Mouse (Mus musculus): ENCODE results near the gene Gpc3. TPM values are rescaled to one million over a fixed set of nuclear protein-coding genes. Genes with fewer than 3 reads are reported as not detected.

Gpc3 gene
- polyA plus RNA-seq, 1 experiment, result not detected

DNA sequence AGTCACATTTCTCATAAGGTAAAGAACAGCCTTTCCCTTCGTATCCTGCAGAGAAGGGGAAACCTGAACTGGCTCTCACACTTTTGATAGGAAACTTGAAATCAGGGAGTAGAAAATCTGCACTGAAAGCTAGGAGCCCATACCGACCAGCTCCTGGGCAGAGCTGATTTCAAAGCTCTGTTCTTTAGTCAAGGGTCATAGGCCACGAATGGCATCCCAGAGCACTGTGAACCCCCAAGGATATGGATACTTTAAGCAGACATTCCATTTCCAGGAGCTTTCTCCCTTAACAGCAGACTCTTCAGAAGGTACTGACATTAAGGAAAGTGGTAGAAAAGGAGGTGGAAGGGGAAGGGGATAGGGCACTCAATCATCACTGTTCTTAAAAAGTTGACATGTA lies 165.3 kb downstream of the Gpc3 start:
- no peaks in the 10 kb centered on the region for H3K27me3 ChIP-seq (ENCODE audit: control insufficient read depth, insufficient read depth, insufficient read length)
- H3K36me3 ChIP-seq (ENCODE audit: control insufficient read depth, insufficient read depth), result no peaks in the 10 kb centered on the region
- no peaks in the 10 kb centered on the region for H3K79me2 ChIP-seq (ENCODE audit: control insufficient read depth, insufficient read depth)
- no peak overlapping the region for H3K4me3 ChIP-seq (ENCODE audit: insufficient read depth, poor library complexity, severe bottlenecking)
- H3ac ChIP-seq (ENCODE audit: control insufficient read depth, insufficient read length, low read depth), result no peak overlapping the region
- TF ChIP-seq USF1 (IDR thresholded peaks at IDR 0.05; ENCODE audit: low read depth) (no peak), MYOG (IDR thresholded peaks at IDR 0.05; ENCODE audit: control insufficient read depth, extremely low read depth, insufficient read length) (no peak), MAX (IDR thresholded peaks at IDR 0.05) (no peak), CEBPB (IDR thresholded peaks at IDR 0.05; ENCODE audit: low read depth) (no peak)
- H3K79me3 ChIP-seq (ENCODE audit: low read depth), result no peaks in the 10 kb centered on the region

DNA sequence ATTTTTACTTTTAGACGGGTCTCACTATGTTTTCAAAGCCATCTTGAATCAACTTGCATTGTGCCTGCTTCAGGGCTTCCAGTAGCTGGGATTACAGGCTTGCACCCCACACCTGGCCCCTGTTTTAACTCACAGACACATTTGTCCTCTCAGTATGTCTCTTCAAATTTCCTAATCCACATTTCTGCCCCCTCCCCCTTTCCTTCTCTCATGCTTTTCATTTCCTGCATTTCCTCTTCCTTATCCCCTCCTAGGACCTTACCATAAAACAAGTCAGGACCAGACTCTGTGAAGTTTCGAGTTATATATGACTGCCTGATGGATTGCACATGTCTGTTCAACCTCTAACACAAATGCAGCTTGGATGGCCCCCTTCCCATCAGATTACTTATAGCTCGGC lies 167.2 kb downstream of the Gpc3 start:
- Histone ChIP-seq H3K36me3 (ENCODE audit: control insufficient read depth, insufficient read depth) (no peaks in the 10 kb centered on the region), H3K4me3 (ENCODE audit: insufficient read depth, poor library complexity, severe bottlenecking) (no peak overlapping the region), H3K79me3 (ENCODE audit: low read depth) (no peaks in the 10 kb centered on the region), H3K79me2 (ENCODE audit: control insufficient read depth, insufficient read depth) (no peaks in the 10 kb centered on the region), H3K27me3 (ENCODE audit: control insufficient read depth, insufficient read depth, insufficient read length) (no peaks in the 10 kb centered on the region), H3ac (ENCODE audit: control insufficient read depth, insufficient read length, low read depth) (no peak overlapping the region)
- TF ChIP-seq MYOG (IDR thresholded peaks at IDR 0.05; ENCODE audit: control insufficient read depth, extremely low read depth, insufficient read length) (no peak), CEBPB (IDR thresholded peaks at IDR 0.05; ENCODE audit: low read depth) (no peak), USF1 (IDR thresholded peaks at IDR 0.05; ENCODE audit: low read depth) (no peak), CTCF (IDR thresholded peaks at IDR 0.05; ENCODE audit: control insufficient read depth, insufficient read depth, insufficient read length) (no peak), MAX (IDR thresholded peaks at IDR 0.05) (no peak), MYOD1 (IDR thresholded peaks at IDR 0.05; ENCODE audit: control insufficient read depth, insufficient read length, low read depth) (no peak), FOSL1 (IDR thresholded peaks at IDR 0.05; ENCODE audit: insufficient read depth, low read length, poor library complexity, severe bottlenecking) (no peak)

DNA sequence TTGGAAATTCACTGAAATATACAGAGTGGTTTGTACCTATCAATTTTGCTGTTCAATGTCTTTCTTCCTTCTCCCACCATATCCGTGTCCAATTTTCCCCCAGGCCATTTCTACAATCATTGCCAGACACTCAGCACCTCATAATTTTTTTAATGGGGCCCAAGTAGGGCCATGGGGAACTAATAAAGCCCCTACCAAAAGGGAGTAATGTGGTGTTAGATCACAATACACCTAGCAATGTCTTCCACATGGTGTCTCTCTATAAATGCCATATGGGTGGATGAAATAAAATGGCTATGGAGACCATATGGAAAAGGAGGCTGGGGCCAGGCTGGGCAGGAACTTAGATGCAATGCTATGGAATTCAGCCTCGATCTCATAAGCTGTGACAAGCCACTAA lies 168.8 kb downstream of the Gpc3 start:
- Histone ChIP-seq H3K27me3 (ENCODE audit: control insufficient read depth, insufficient read depth, insufficient read length) (no peaks in the 10 kb centered on the region), H3K4me3 (ENCODE audit: insufficient read depth, poor library complexity, severe bottlenecking) (no peak overlapping the region), H3K79me2 (ENCODE audit: control insufficient read depth, insufficient read depth) (no peaks in the 10 kb centered on the region), H3K79me3 (ENCODE audit: low read depth) (no peaks in the 10 kb centered on the region), H3K36me3 (ENCODE audit: control insufficient read depth, insufficient read depth) (no peaks in the 10 kb centered on the region), H3ac (ENCODE audit: control insufficient read depth, insufficient read length, low read depth) (no peak overlapping the region)
- TF ChIP-seq USF1 (IDR thresholded peaks at IDR 0.05; ENCODE audit: low read depth) (no peak), CEBPB (IDR thresholded peaks at IDR 0.05; ENCODE audit: low read depth) (no peak), CTCF (IDR thresholded peaks at IDR 0.05; ENCODE audit: control insufficient read depth, insufficient read depth, insufficient read length) (no peak), FOSL1 (IDR thresholded peaks at IDR 0.05; ENCODE audit: insufficient read depth, low read length, poor library complexity, severe bottlenecking) (no peak), MAX (IDR thresholded peaks at IDR 0.05) (no peak), MYOG (IDR thresholded peaks at IDR 0.05; ENCODE audit: control insufficient read depth, extremely low read depth, insufficient read length) (no peak), MYOD1 (IDR thresholded peaks at IDR 0.05; ENCODE audit: control insufficient read depth, insufficient read length, low read depth) (no peak)

DNA sequence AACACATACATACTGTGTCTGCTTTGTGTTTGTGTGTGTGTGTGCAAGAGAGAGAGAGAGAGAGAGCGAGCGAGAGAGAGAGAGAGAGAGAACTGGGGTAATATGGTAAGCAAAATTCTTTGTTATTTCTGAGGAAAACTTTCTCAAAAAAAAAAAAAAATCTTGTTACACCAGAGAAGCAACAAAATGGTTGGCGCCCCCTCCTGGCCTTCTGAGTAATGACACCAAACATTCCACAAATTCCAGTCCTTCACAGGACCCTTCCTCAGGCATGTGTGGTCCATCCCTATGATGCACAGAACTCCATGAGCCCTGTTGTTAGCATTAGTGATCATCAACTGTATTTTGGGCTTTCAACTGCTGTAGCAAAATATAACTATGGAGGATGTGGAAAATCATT lies 172.0 kb downstream of the Gpc3 start:
- Histone ChIP-seq H3K4me3 (ENCODE audit: insufficient read depth, poor library complexity, severe bottlenecking) (no peak overlapping the region), H3ac (ENCODE audit: control insufficient read depth, insufficient read length, low read depth) (no peak overlapping the region), H3K79me2 (ENCODE audit: control insufficient read depth, insufficient read depth) (no peaks in the 10 kb centered on the region), H3K36me3 (ENCODE audit: control insufficient read depth, insufficient read depth) (no peaks in the 10 kb centered on the region), H3K79me3 (ENCODE audit: low read depth) (no peaks in the 10 kb centered on the region), H3K27me3 (ENCODE audit: control insufficient read depth, insufficient read depth, insufficient read length) (no peaks in the 10 kb centered on the region)
- TF ChIP-seq MYOG (IDR thresholded peaks at IDR 0.05; ENCODE audit: control insufficient read depth, extremely low read depth, insufficient read length) (no peak), CEBPB (IDR thresholded peaks at IDR 0.05; ENCODE audit: low read depth) (no peak), MAX (IDR thresholded peaks at IDR 0.05) (no peak), FOSL1 (IDR thresholded peaks at IDR 0.05; ENCODE audit: insufficient read depth, low read length, poor library complexity, severe bottlenecking) (no peak), MYOD1 (IDR thresholded peaks at IDR 0.05; ENCODE audit: control insufficient read depth, insufficient read length, low read depth) (no peak), USF1 (IDR thresholded peaks at IDR 0.05; ENCODE audit: low read depth) (no peak), CTCF (IDR thresholded peaks at IDR 0.05; ENCODE audit: control insufficient read depth, insufficient read depth, insufficient read length) (no peak)

DNA sequence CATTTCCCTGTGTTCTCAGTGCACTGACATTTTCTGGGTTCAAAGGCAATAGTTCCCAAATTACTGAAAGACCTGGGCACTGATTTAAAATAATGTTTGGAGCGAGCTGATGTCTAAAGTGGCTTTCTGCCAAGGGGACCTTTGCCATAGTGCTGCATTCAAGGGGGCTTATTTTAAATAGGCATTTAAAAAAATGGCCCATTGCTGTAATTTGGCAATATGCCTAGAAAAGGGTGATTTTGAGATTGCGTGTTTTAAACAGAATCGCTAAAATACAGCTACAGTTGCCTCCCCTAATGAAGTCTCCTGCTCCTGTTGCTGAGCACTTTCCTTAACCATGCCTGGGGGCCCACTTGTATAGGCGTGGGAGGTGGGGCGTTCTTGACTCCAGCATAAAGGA lies 174.3 kb downstream of the Gpc3 start:
- Histone ChIP-seq H3K27me3 (ENCODE audit: control insufficient read depth, insufficient read depth, insufficient read length) (no peaks in the 10 kb centered on the region), H3K4me3 (ENCODE audit: insufficient read depth, poor library complexity, severe bottlenecking) (no peak overlapping the region), H3ac (ENCODE audit: control insufficient read depth, insufficient read length, low read depth) (no peak overlapping the region), H3K36me3 (ENCODE audit: control insufficient read depth, insufficient read depth) (no peaks in the 10 kb centered on the region), H3K79me2 (ENCODE audit: control insufficient read depth, insufficient read depth) (no peaks in the 10 kb centered on the region), H3K79me3 (ENCODE audit: low read depth) (no peaks in the 10 kb centered on the region)
- TF ChIP-seq MAX (IDR thresholded peaks at IDR 0.05), result no peak
- no peak for TF ChIP-seq MYOD1 (IDR thresholded peaks at IDR 0.05; ENCODE audit: control insufficient read depth, insufficient read length, low read depth)
- no peak for TF ChIP-seq FOSL1 (IDR thresholded peaks at IDR 0.05; ENCODE audit: insufficient read depth, low read length, poor library complexity, severe bottlenecking)
- TF ChIP-seq CEBPB (IDR thresholded peaks at IDR 0.05; ENCODE audit: low read depth), result no peak
- no peak for TF ChIP-seq USF1 (IDR thresholded peaks at IDR 0.05; ENCODE audit: low read depth)
- TF ChIP-seq MYOG (IDR thresholded peaks at IDR 0.05; ENCODE audit: control insufficient read depth, extremely low read depth, insufficient read length), result no peak
- TF ChIP-seq CTCF (IDR thresholded peaks at IDR 0.05; ENCODE audit: control insufficient read depth, insufficient read depth, insufficient read length), result no peak

DNA sequence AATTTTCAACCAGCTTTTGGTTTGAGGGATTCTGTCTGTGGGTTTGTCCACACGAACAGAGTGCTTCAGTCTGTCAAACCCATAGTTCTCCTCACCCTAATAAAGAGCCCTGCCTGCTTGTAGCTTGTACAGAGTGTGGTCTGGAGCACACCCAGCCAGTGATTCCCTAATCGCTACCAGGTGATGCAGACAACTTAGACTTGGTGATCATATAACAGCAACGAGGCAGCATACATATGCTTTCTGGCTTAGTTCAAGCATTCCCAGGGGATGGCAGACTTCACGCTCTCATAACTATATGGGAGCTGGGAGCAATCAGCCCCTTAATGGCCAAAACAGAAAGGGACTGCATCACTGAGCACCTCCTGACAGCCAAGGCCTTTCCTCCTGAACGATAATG lies 188.1 kb downstream of the Gpc3 start:
- Histone ChIP-seq H3K36me3 (ENCODE audit: control insufficient read depth, insufficient read depth) (no peaks in the 10 kb centered on the region), H3ac (ENCODE audit: control insufficient read depth, insufficient read length, low read depth) (no peak overlapping the region), H3K27me3 (ENCODE audit: control insufficient read depth, insufficient read depth, insufficient read length) (no peaks in the 10 kb centered on the region), H3K79me3 (ENCODE audit: low read depth) (no peaks in the 10 kb centered on the region), H3K79me2 (ENCODE audit: control insufficient read depth, insufficient read depth) (no peaks in the 10 kb centered on the region), H3K4me3 (ENCODE audit: insufficient read depth, poor library complexity, severe bottlenecking) (no peak overlapping the region)
- TF ChIP-seq CTCF (IDR thresholded peaks at IDR 0.05; ENCODE audit: control insufficient read depth, insufficient read depth, insufficient read length) (no peak), USF1 (IDR thresholded peaks at IDR 0.05; ENCODE audit: low read depth) (no peak), MYOD1 (IDR thresholded peaks at IDR 0.05; ENCODE audit: control insufficient read depth, insufficient read length, low read depth) (no peak), MAX (IDR thresholded peaks at IDR 0.05) (no peak), CEBPB (IDR thresholded peaks at IDR 0.05; ENCODE audit: low read depth) (no peak), FOSL1 (IDR thresholded peaks at IDR 0.05; ENCODE audit: insufficient read depth, low read length, poor library complexity, severe bottlenecking) (no peak), MYOG (IDR thresholded peaks at IDR 0.05; ENCODE audit: control insufficient read depth, extremely low read depth, insufficient read length) (no peak)

Measured in C2C12 (cell line).